In genomic region chr10:12548616-12549084, GRCm38 (mm10) we compare ENCODE assay signal across 8 mouse cellular contexts.
DNase-seq lines count a peak whose midpoint lies in the region; ATAC-seq and TF ChIP-seq lines count a peak whose summit lies in the region.

No protein-coding gene starts in this region.

- H3K9ac ChIP-seq in heart, embryonic 13.5 days: peak overlapping the region; percentile 77
- peak overlapping the region; percentile 66 for H3K9ac ChIP-seq in kidney, embryonic 16.5 days (replicated peaks; ENCODE audit: low read length)

- H3K27ac ChIP-seq in gastrocnemius, adult 2 months: peak overlapping the region; percentile 24; the same call in 1 of the 2 replicates
- H3K27ac ChIP-seq in heart, embryonic 13.5 days (replicated peaks): peak overlapping the region; percentile 70; the same call in 1 of the 2 replicates
- H3K27ac ChIP-seq in kidney, embryonic 16.5 days (ENCODE audit: low read length): peak overlapping the region; percentile 73

- H3K4me2 ChIP-seq in heart, embryonic 13.5 days: peak overlapping the region; percentile 79
- H3K4me2 ChIP-seq in kidney, embryonic 16.5 days (replicated peaks; ENCODE audit: low read depth, low read length): peak overlapping the region; percentile 75

- peaks cover 44% of the 10 kb centered on the region for H3K4me1 ChIP-seq in heart, embryonic 13.5 days
- H3K4me1 ChIP-seq in kidney, embryonic 16.5 days (ENCODE audit: insufficient read depth, low read length): peaks cover 40% of the 10 kb centered on the region

- DNase-seq in gastrocnemius, adult 2 months: peak; percentile 31
- no peak for DNase-seq in gastrocnemius, postnatal 10 days
- peak; percentile 86 for DNase-seq in embryo, embryonic 10.5 days (ENCODE audit: low spot score)
- peak; percentile 70 for DNase-seq in lung, postnatal 10 days
- peak; percentile 67 for DNase-seq in retina, embryonic 14.5 days (ENCODE audit: low spot score)
- no peak for DNase-seq in natural killer cell, adult 2 months (ENCODE audit: low spot score in 2 of 2)

- no peaks in the 10 kb centered on the region for H3K27me3 ChIP-seq in heart, embryonic 13.5 days (replicated peaks)
- H3K27me3 ChIP-seq in kidney, embryonic 16.5 days (ENCODE audit: insufficient read depth, low read length): no peaks in the 10 kb centered on the region

- no peaks in the 10 kb centered on the region for H3K36me3 ChIP-seq in heart, embryonic 13.5 days
- no peaks in the 10 kb centered on the region for H3K36me3 ChIP-seq in kidney, embryonic 16.5 days (ENCODE audit: insufficient read depth, low read length)

- ATAC-seq in heart, embryonic 13.5 days (ENCODE audit: extremely low read depth, insufficient number of reproducible peaks, low FRiP score, low TSS enrichment): peak; percentile 25; the same call in 1 of the 2 replicates
- ATAC-seq in kidney, embryonic 16.5 days (ENCODE audit: low FRiP score, low TSS enrichment): peak; percentile 91

- intact Hi-C loops in gastrocnemius, adult 2 months (cut with DNase I): no loop called here

- H3K9me3 ChIP-seq in heart, embryonic 13.5 days: no peaks in the 10 kb centered on the region
- no peaks in the 10 kb centered on the region for H3K9me3 ChIP-seq in kidney, embryonic 16.5 days (ENCODE audit: low read length)

- WGBS in heart, embryonic 13.5 days: under 1% methylated on average over 13 of the region's 13 CpGs
- under 1% methylated on average over 13 of the region's 13 CpGs for WGBS in kidney, embryonic 16.5 days

- TF ChIP-seq CTCF in gastrocnemius, adult 2 months (IDR thresholded peaks at IDR 0.05): peak; percentile 48

- peak overlapping the region; percentile 67 for H3K4me3 ChIP-seq in gastrocnemius, adult 2 months
- peak overlapping the region; percentile 52 for H3K4me3 ChIP-seq in heart, embryonic 13.5 days
- peak overlapping the region; percentile 48 for H3K4me3 ChIP-seq in kidney, embryonic 16.5 days (ENCODE audit: low read length)

Comparison
In these comparisons a context has a peak if more than half of its experiments do, and no peak if none do; other contexts are left out.
1. DNase-seq: peak in gastrocnemius, adult 2 months (single experiment), embryo, embryonic 10.5 days (single experiment), lung, postnatal 10 days (single experiment) and retina, embryonic 14.5 days (single experiment); none in gastrocnemius, postnatal 10 days (single experiment) and natural killer cell, adult 2 months (0 of 2).
2. Peak in every context shown above with its lines, with median percentiles within 50 percentile points of each other: H3K27ac ChIP-seq and H3K4me3 ChIP-seq.